Mouse (Mus musculus) hindbrain, postnatal 0 days (tissue): ENCODE results near the gene Hoxa9. TPM values are rescaled to one million over a fixed set of nuclear protein-coding genes. Genes with fewer than 3 reads are reported as not detected.

ENCODE experiments used
- ATAC-seq: fragments of 200-750 bp; cut with Nextera tagmentation; 2 replicates; pipeline ENCODE4 v1.8.0; 2017; ENCODE audit warnings: mild to moderate bottlenecking, moderate TSS enrichment, moderate library complexity
- DNase-seq: peaks from one replicate; pipeline ENCODE4 v3.0.0-alpha.2; 2015; ENCODE audit warnings: low spot score
- H3K27ac ChIP-seq: fragments of 300-500 bp; sonication (generic); 2 replicates; pipeline ENCODE4 v1.5.1; 2014; ENCODE audit warnings: mild to moderate bottlenecking
- H3K27me3 ChIP-seq: fragments of 300-500 bp; sonication (generic); 2 replicates; pipeline ENCODE4 v1.6.1; 2014; ENCODE audit warnings: low read length, mixed read lengths; ENCODE audit not compliant: insufficient read depth
- H3K36me3 ChIP-seq: fragments of 300-500 bp; sonication (generic); 2 replicates; pipeline ENCODE4 v1.6.1; 2014; ENCODE audit warnings: low read length, mixed read lengths; ENCODE audit not compliant: insufficient read depth
- H3K4me1 ChIP-seq: fragments of 300-500 bp; sonication (generic); 2 replicates; pipeline ENCODE4 v1.6.1; 2014; ENCODE audit warnings: antibody characterized with exemption, low read length, mixed read lengths; ENCODE audit not compliant: insufficient read depth
- H3K4me2 ChIP-seq: fragments of 300-500 bp; sonication (generic); 2 replicates; pipeline ENCODE4 v1.6.1; 2014; ENCODE audit warnings: low read depth, mild to moderate bottlenecking, low read length, moderate library complexity, mixed read lengths
- H3K4me3 ChIP-seq: fragments of 300-500 bp; sonication (generic); 2 replicates; pipeline ENCODE4 v1.5.1; 2014; ENCODE audit warnings: low read length
- H3K9ac ChIP-seq: fragments of 300-500 bp; sonication (generic); replicated peaks from 2 replicates; pipeline ENCODE4 v1.6.1; 2014; ENCODE audit warnings: mild to moderate bottlenecking, low read length, moderate library complexity, mixed read lengths
- H3K9me3 ChIP-seq: fragments of 300-500 bp; sonication (generic); 2 replicates; pipeline ENCODE4 v1.6.1; 2016; ENCODE audit warnings: low read length, mixed read lengths
- CTCF ChIP-seq: IDR thresholded peaks from 2 replicates; pipeline ENCODE4 v1.5.1; 2016; ENCODE audit warnings: antibody characterized with exemption, control low read depth, low read depth
- WGBS: fragments of 180-500 bp; shearing (Covaris S2); extraction: QIAGEN DNeasy Blood & Tissue Kit; methylation state at CpG from one replicate; pipeline ENCODE4 v1.1.7; 2014; 5-methylcytosine and 5-hydroxymethylcytosine counted together
- polyA plus RNA-seq: library from polyadenylated mRNA; unstranded; fragments of >200 nt; fragmentation: Nextera tagmentation; extraction: Ambion mirVana; gene quantifications from 2 replicates; pipeline ENCODE4 v1.2.1, GENCODE M21; 2015
- total RNA-seq: library from RNA; depleted of rRNA; stranded (reverse); fragments of >200 nt; gene quantifications from 2 replicates; pipeline ENCODE4 v1.2.3, GENCODE M21; 2014

The Hoxa9 gene
- total and polyA plus RNA-seq, 2 experiments from 2014 or later: 0.26 TPM; not detected in 1

DNA sequence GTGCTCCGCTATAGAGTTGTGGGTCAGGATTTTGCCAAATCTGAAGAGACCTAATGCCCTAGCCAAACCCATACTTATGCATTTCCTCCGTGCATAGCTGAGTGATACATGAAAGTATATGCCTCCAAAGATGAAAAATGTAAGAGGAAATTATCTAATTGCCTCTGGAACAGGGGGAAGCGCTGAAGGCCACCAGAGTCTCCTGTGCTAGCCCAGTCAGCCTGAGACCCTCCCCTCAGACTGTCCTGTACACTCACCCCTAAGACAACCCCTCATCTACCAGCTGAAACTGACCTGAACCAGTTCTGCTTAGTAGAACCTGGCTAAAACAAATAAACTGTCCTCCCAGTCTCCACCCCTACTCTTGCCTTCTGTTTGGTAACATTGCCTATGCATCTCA, 50.2 kb downstream of the Hoxa9 start:
- Histone ChIP-seq H3K27me3 (peaks cover 80% of the 10 kb centered on the region), H3K27ac (peak overlapping the region; percentile 92), H3K9ac (peak overlapping the region; percentile 60; the same call in 1 of the 2 replicates), H3K4me3 (peak overlapping the region; percentile 41; the same call in 1 of the 2 replicates), H3K4me2 (peak overlapping the region; percentile 58), H3K36me3 (no peaks in the 10 kb centered on the region), H3K9me3 (no peaks in the 10 kb centered on the region), H3K4me1 (0 out of 2 replicates have a peak, but pooled peaks cover 4% of the 10 kb centered on the region)
- TF ChIP-seq CTCF: no peak
- DNase-seq (no peak), ATAC-seq (no peak)
- WGBS: 15% methylated on average over 3 of the region's 3 CpGs

DNA sequence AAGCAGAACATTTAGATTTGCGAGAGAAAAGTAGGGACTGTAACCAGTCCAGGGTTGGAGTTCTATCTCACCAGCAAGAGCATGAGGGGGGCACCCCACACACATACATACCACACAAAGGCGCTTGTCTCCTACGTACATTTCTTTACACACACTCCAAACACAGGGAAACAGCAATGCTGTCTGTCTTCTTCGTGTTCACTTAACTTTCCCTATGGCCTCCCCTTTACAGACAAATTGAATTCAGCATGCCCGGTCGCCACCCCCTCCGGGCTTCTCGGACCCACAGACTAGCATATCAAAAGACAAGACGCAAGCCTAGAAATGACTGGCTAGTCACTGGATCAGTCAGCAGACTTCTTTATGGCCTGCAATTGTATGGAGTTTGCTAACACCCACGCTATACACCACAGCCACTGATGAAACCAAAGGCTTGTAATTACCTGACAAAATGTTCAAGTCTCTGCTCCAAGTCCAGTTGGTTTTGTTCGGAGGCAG, 50.6 kb downstream of the Hoxa9 start:
- Histone ChIP-seq H3K9me3 (no peaks in the 10 kb centered on the region), H3K9ac (peak overlapping the region; percentile 60; the same call in 1 of the 2 replicates), H3K4me2 (peak overlapping the region; percentile 58), H3K4me3 (peak overlapping the region; percentile 41), H3K27me3 (peaks cover 78% of the 10 kb centered on the region), H3K27ac (peak overlapping the region; percentile 92), H3K4me1 (0 out of 2 replicates have a peak, but pooled peaks cover 4% of the 10 kb centered on the region), H3K36me3 (no peaks in the 10 kb centered on the region)
- DNase-seq (no peak), ATAC-seq (no peak)
- WGBS: 6% methylated on average over 11 of the region's 11 CpGs
- TF ChIP-seq CTCF: no peak

DNA sequence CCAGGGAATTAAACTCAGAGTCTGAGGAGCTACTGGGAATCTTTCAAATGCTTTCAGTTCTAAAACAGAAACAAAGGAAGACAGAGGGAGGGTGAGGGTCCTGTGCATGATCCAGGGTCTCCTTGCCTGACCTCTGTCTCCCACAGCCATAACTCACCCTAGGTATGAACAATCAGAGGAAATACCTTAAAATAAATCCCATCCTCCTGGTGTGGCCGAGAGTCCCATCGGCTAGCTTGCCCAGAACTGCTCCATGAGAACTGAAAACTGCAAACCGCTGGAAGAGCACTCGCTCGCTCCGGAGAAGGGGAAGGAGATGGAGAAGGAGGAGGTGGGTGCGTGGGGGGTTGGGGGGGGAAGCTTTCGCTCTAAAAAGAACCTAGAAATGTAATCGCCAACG, 51.2 kb downstream of the Hoxa9 start:
- 1% methylated on average over 10 of the region's 10 CpGs for WGBS
- Histone ChIP-seq H3K9me3 (no peaks in the 10 kb centered on the region), H3K36me3 (no peaks in the 10 kb centered on the region), H3K9ac (peak overlapping the region; percentile 60), H3K27me3 (peaks cover 78% of the 10 kb centered on the region), H3K27ac (peak overlapping the region; percentile 92), H3K4me3 (peak overlapping the region; percentile 41), H3K4me1 (0 out of 2 replicates have a peak, but pooled peaks cover 3% of the 10 kb centered on the region), H3K4me2 (peak overlapping the region; percentile 58)
- no peak for DNase-seq
- no peak for ATAC-seq
- TF ChIP-seq CTCF: no peak

DNA sequence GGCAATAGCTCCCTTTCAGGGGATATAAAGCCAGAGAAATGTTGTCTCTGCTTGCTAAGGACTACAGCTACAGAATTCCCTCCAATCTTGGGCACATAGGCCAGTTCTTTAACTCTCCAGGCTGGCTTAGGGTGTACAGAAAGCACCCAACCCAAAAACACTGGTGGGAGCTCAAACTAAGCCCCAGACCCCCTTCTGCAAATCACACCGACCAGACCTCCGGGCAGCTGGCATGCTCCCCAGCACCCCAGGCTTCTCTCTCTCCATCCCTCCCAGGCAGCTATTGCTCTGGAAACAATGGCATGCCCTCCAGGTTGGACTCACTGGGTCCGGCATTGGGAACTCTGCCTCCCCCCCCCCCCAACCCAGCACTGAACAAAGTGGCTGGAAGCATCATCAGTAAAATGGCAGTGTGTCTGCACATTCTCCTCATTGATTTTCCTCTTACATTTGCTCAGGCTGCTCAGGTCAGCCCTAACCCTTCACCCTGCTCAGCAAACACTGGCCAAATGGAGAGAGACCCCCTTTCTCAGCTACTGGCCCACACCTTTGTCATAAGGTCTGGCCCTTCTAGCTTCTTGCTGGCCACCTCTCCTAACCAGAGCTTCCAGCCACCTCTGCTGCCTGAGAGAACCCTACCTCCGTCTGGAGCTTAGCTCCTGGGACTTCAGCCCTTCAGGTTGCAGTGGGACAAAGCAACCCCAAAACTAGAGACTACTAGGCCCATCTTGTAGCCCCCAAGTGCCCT, 51.8 kb downstream of the Hoxa9 start:
- H3K27me3 ChIP-seq: peaks cover 77% of the 10 kb centered on the region
- no peak for TF ChIP-seq CTCF
- H3K4me3 ChIP-seq: peak overlapping the region; percentile 41
- WGBS: 1% methylated on average over 4 of the region's 4 CpGs
- H3K9me3 ChIP-seq: no peaks in the 10 kb centered on the region
- no peak for ATAC-seq
- peak overlapping the region; percentile 58 for H3K4me2 ChIP-seq
- peak overlapping the region; percentile 92 for H3K27ac ChIP-seq
- H3K9ac ChIP-seq: peak overlapping the region; percentile 60
- H3K36me3 ChIP-seq: no peaks in the 10 kb centered on the region
- no peak for DNase-seq
- no peaks in the 10 kb centered on the region for H3K4me1 ChIP-seq

DNA sequence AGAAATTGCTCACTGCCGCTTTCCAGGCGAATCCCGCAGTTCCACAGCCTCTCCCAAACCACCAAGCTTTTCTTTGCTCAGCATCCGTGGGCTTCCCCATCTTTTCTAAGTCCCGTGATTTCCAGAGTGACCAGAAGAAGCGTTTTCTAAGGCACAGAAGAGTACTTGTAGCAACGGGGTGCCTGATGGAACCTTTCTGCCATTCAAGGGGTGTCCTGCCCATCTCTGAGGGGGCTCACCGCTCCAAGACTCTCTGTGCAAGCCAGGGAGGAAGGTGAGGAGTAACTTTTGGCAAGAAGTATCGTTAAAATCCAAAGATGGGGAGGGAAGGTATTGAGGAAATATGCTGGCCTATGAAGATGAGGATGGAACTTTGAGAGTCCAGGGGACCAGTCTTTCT, 53.1 kb downstream of the Hoxa9 start:
- WGBS: 1% methylated on average over 9 of the region's 9 CpGs
- no peaks in the 10 kb centered on the region for H3K4me1 ChIP-seq
- H3K9ac ChIP-seq: peak overlapping the region; percentile 60
- peaks cover 74% of the 10 kb centered on the region for H3K27me3 ChIP-seq
- no peak for ATAC-seq
- peak overlapping the region; percentile 41 for H3K4me3 ChIP-seq
- H3K36me3 ChIP-seq: no peaks in the 10 kb centered on the region
- TF ChIP-seq CTCF: no peak
- DNase-seq: no peak
- peak overlapping the region; percentile 92 for H3K27ac ChIP-seq
- H3K9me3 ChIP-seq: no peaks in the 10 kb centered on the region
- H3K4me2 ChIP-seq: peak overlapping the region; percentile 58

DNA sequence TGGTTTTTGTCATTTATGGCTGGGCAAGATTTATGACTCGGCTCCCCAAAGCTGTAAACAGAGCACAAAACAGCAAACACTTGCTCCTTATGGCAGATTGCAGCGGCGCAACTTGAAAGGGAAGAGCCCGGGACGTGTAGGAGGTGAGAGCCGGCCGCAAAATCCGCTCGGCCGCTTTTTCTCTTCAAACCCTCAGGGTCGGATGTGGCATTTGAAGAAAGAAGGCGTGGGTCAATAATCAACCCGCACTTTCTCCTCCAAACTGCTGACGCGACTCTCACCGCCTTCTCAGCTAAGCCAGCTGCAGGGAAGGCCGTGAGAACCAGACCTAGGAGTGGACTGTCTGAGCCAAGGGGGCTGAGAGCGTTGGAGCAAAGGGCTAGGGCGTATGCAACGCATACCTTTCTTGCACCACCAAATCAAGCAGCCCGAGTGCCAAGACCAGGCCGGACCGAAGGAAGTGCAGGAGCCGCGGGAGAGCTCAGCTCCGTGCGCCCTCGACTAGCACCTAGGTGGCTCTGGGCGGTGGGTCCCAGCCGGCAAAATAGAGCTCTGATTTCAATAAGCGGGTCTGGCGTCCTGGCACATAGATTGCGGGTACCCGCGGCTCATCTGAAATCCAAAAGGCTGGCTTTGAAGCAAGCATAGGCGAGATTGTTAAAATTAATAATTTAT, 53.7 kb downstream of the Hoxa9 start, which contains the start of gene 5730596B20Rik:
5730596B20Rik (plus strand) TSS at position 438 of the 675 bp plus-strand sequence.
- H3K4me3 ChIP-seq: peak within 1 kb of the TSS; percentile 41
- TF ChIP-seq CTCF: no peak
- DNase-seq (peak; percentile 52), ATAC-seq (no peak)
- H3K9me3 ChIP-seq: no peaks in the 10 kb centered on the region
- no peaks in the 10 kb centered on the region for H3K36me3 ChIP-seq
- H3K9ac ChIP-seq: peak within 1 kb of the TSS; percentile 60
- H3K4me2 ChIP-seq: peak within 1 kb of the TSS; percentile 58
- H3K27ac ChIP-seq: peak within 1 kb of the TSS; percentile 92
- WGBS: 2% methylated on average over 36 of the region's 36 CpGs
- no peaks in the 10 kb centered on the region for H3K4me1 ChIP-seq
- peaks cover 68% of the 10 kb centered on the region for H3K27me3 ChIP-seq
